Mouse (Mus musculus): ENCODE results near the gene Klf3.

DNA sequence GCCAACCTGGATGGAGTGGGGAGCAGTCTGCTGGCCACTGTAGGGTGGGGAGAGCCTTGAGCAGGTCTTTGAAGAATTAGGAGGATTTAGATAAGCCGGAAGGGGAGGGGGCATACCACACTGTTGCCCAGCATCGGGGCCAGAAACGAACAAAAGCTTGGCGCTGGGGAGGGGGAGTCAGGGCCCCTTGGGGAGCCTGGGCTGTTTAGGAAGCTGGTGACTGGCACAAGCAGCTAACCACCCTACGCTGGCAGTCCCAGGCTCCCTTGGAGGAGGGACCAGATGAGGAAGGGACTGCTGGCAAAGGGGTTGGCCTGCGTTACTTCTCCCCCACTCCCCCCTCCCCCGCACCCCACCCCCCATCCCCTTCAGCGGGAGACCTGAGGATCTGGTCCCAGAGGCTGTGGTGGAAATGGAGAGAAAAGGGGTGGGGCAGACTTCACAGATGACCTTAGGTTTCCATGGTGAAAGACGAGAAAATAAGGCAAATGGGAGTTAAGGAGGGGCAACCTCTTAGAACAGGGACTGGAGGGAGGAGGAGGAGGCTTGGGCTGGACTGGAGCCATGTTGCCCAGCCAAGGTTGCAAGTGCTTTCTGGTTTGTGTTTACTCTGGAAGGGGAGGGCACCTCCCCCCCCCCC is 7.8 kb downstream of the Klf3 start:
- no peak for TF ChIP-seq CTCF (IDR thresholded peaks at IDR 0.05; ENCODE audit: low read depth, low read length)
- TF ChIP-seq POLR2A (IDR thresholded peaks at IDR 0.05; ENCODE audit: extremely low read depth, insufficient read depth, low read length): no peak
